15 mouse cellular contexts compared by ENCODE assay signal in the genomic region with DNA sequence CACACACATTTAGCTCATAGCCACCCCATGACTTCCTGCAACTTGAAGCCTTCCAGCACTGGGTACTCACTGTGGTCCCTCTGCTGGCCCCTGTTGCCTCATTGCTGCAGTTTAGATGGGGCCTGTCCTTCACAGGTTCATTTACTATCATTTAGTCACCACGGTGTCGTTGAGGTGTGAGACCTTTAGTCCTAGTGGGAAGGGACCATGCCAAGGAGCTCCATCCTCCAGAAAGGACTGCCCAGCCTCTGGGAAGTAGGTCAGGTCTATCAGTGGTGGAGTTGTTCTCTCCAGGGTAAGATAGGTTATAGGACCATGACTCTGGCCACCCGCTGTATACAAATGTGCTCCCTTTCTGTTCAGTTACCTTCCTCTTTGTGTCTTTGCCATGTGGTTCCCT.
"Had no signal": no experiment of that assay in that cellular context is flagged by ENCODE, and none has a peak within 500 bp of the region (broad histone marks: within the 10 kb centered on the region; RNA-seq: fewer than 3 reads in every experiment).

No protein-coding gene starts in this region.

- H3K4me1 ChIP-seq: liver, embryonic 12.5 days; neural tube, embryonic 13.5 days had no signal

- ATAC-seq: liver, embryonic 12.5 days; midbrain, embryonic 16.5 days had no signal

- H3K36me3 ChIP-seq: liver, embryonic 12.5 days; neural tube, embryonic 13.5 days had no signal

- DNase-seq: kidney, adult 9 months; kidney, postnatal 10 days; kidney, postnatal 4 days; left cerebral cortex, postnatal 4 days; lung, embryonic 14.5 days; lung, postnatal 10 days; lung, postnatal 4 days; retina, postnatal 1 day; right cerebral cortex, postnatal 14 days; thymus, postnatal 36 days had no signal

- H3K27me3 ChIP-seq: liver, embryonic 12.5 days; neural tube, embryonic 13.5 days had no signal

- H3K27ac ChIP-seq: liver, embryonic 12.5 days; neural tube, embryonic 13.5 days had no signal

- H3K9ac ChIP-seq: liver, embryonic 12.5 days; lung, embryonic 14.5 days; neural tube, embryonic 13.5 days had no signal

- H3K9me3 ChIP-seq: liver, embryonic 12.5 days; neural tube, embryonic 13.5 days had no signal

- H3K4me2 ChIP-seq: liver, embryonic 12.5 days; lung, embryonic 14.5 days; midbrain, embryonic 11.5 days; neural tube, embryonic 13.5 days had no signal

- H3K4me3 ChIP-seq: layer of hippocampus, adult 2 months; liver, embryonic 12.5 days; neural tube, embryonic 13.5 days had no signal
